ENCODE assay signal across 20 mouse cellular contexts in the genomic region with DNA sequence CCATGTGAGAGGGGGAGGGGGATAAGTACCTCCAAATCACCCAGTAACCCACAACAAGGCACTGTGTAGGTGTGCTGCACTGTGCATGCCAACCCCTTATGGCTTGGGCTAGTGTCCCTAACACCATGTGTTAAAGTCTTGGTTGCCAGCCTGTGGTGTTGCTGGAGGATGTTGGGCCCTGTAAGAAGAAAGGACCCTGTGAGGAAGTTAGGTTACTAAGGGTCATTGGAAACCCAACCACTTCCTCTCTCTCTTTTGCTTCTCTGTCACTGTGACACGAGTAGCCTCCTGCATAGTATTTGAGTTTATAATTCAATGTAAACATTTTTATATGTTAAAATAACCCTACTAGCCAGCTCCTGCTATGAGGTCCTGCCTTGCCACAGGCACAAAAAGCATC. TPM values are rescaled to one million over a fixed set of nuclear protein-coding genes. Genes with fewer than 3 reads are reported as not detected.
A peak's percentile ranks its signal among the peaks of the same experiment; 100 is the strongest.
DNase-seq lines count a peak whose midpoint lies in the region; ATAC-seq lines count a peak whose summit lies in the region.
"Had no signal": no experiment of that assay in that cellular context is flagged by ENCODE, and none has a peak within 500 bp of the region (broad histone marks: within the 10 kb centered on the region; RNA-seq: fewer than 3 reads in every experiment).

No protein-coding gene starts in this region.

- H3K4me1 ChIP-seq in megakaryocyte, embryonic 14.5 days: peaks cover 36% of the 10 kb centered on the region

- H3K4me3 ChIP-seq in megakaryocyte, embryonic 14.5 days (replicated peaks): peak overlapping the region; percentile 76
- H3K4me3 ChIP-seq: forebrain, embryonic 13.5 days; gastrocnemius, adult 2 months; hindbrain, embryonic 12.5 days had no signal

- peaks cover 4% of the 10 kb centered on the region; the same call in 1 of the 2 replicates for H3K9me3 ChIP-seq in megakaryocyte, embryonic 14.5 days
- H3K9me3 ChIP-seq: hindbrain, embryonic 12.5 days had no signal

- peak; percentile 46 to 59 for DNase-seq in spleen, postnatal 36 days (ENCODE audit: low spot score in 2 of 2)
- no peak for DNase-seq in spleen, adult 18-20 months
- peak; percentile 62 for DNase-seq in splenic B cell, adult 2 months (ENCODE audit: low read depth, low spot score)
- no peak for DNase-seq in adrenal gland, adult 2 months
- no peak for DNase-seq in kidney, adult 8-10 months
- no peak for DNase-seq in yolk sac, embryonic 10.5 days (ENCODE audit: low spot score)
- DNase-seq: adrenal gland, postnatal 36 days; cerebellum, adult 11 months; cerebellum, postnatal 10 days; gastrocnemius, adult 2 months; heart, postnatal 14 days; kidney, adult 18-20 months; kidney, postnatal 10 days; midbrain, embryonic 14.5 days; right cerebral cortex, adult 18-20 months; thymus, postnatal 4 days had no signal

- peaks cover 5% of the 10 kb centered on the region for H3K36me3 ChIP-seq in megakaryocyte, embryonic 14.5 days (replicated peaks; ENCODE audit: low read length)
- no peaks in the 10 kb centered on the region for H3K36me3 ChIP-seq in splenic B cell, adult 2 months (ENCODE audit: control insufficient read depth, insufficient read depth, low read length, poor library complexity, severe bottlenecking)
- H3K36me3 ChIP-seq: hindbrain, embryonic 12.5 days had no signal

- no peaks in the 10 kb centered on the region for H3K27me3 ChIP-seq in megakaryocyte, embryonic 14.5 days (replicated peaks)
- H3K27me3 ChIP-seq in splenic B cell, adult 2 months (ENCODE audit: control insufficient read depth, insufficient read depth, low read length, poor library complexity, severe bottlenecking): no peaks in the 10 kb centered on the region
- H3K27me3 ChIP-seq: forebrain, embryonic 13.5 days; hindbrain, embryonic 12.5 days had no signal

- peak; percentile 55 for ATAC-seq in common myeloid progenitor, adult 5-6 weeks (replicated peaks; ENCODE audit: low read depth, poor library complexity, severe bottlenecking)
- ATAC-seq: forebrain, embryonic 13.5 days had no signal

RNA-seq across cellular contexts. Expression of a gene that starts 3.0 kb away (rescaled TPM):
- 56.1 and 60.3 TPM in 2 replicates for total RNA-seq in common myeloid progenitor, adult 5-6 weeks (2017)
- 5.6 and 13.5 TPM in 2 replicates for polyA plus RNA-seq in megakaryocyte, embryonic 14.5 days (2012; ENCODE audit: insufficient read depth, low replicate concordance)
- 10 to 100 TPM; 35.9 to 56.1 TPM for total RNA-seq in adrenal gland, adult 2 months (2021)
- polyA plus RNA-seq in adrenal gland, adult 2 months (2012; rRNA removed): 1.2 and 2.4 TPM in 2 replicates

Comparison
In these comparisons a context has a peak if more than half of its experiments do, and no peak if none do; other contexts are left out.
1. DNase-seq: peak in spleen, postnatal 36 days (2 of 2) and splenic B cell, adult 2 months (single experiment); none in spleen, adult 18-20 months (0 of 2), adrenal gland, adult 2 months (single experiment), kidney, adult 8-10 months (0 of 2) and yolk sac, embryonic 10.5 days (single experiment).